Mouse (Mus musculus): Measurements from ENCODE around the gene Olfr92. TPM values are rescaled to one million over a fixed set of nuclear protein-coding genes. Genes with fewer than 3 reads are reported as not detected.
"Not testable (repeated sequence)": the region's sequence is repeated elsewhere in the genome, so short reads cannot be mapped to it uniquely, and the experiment has no call there.

The Olfr92 gene
- total RNA-seq (2014; rRNA removed; ENCODE audit: low replicate concordance) (not detected in 2 replicates), polyA plus RNA-seq (2015; fragmentation: Nextera tagmentation; extraction: Ambion mirVana) (not detected in 2 replicates)

- no peak for TF ChIP-seq EP300 (IDR thresholded peaks at IDR 0.05; ENCODE audit: low read depth)
- no peak for TF ChIP-seq CTCF (IDR thresholded peaks at IDR 0.05; ENCODE audit: low read depth)
- Histone ChIP-seq H3K4me3 (ENCODE audit: low read depth, low read length) (no peak within 1 kb of the TSS), H3K9ac (replicated peaks; ENCODE audit: low read depth, low read length) (no peak within 1 kb of the TSS), H3K36me3 (replicated peaks; ENCODE audit: control insufficient read depth, insufficient read depth, low read length) (no peaks in the 10 kb centered on the region), H3K4me2 (ENCODE audit: low read depth, low read length) (no peak within 1 kb of the TSS), H3K4me1 (ENCODE audit: control insufficient read depth, insufficient read depth) (no peaks in the 10 kb centered on the region), H3K27me3 (ENCODE audit: control insufficient read depth, insufficient read depth, low read length) (no peaks in the 10 kb centered on the region), H3K9me3 (replicated peaks; ENCODE audit: control insufficient read depth, low read length) (no peaks in the 10 kb centered on the region), H3K27ac (ENCODE audit: low read depth) (no peak within 1 kb of the TSS)
- DNase-seq (ENCODE audit: low spot score) (no peak), ATAC-seq (ENCODE audit: insufficient read depth, low read depth) (no peak)
- 60% methylated on average over 2 of the region's 2 CpGs for WGBS
Observed at GRCm38 (mm10) chr17:37119988-37120387, at the start of gene Olfr92. Olfr92 (minus strand) TSS chr17:37120088.

GRCm38 (mm10) chr17:37161394-37161793 is 41.5 kb upstream of the Olfr92 start, which contains the start of gene Olfr93:
Olfr93 (minus strand) TSS chr17:37161494.
- Histone ChIP-seq H3K4me3 (ENCODE audit: low read depth, low read length) (no peak within 1 kb of the TSS), H3K4me2 (ENCODE audit: low read depth, low read length) (no peak within 1 kb of the TSS), H3K36me3 (replicated peaks; ENCODE audit: control insufficient read depth, insufficient read depth, low read length) (no peaks in the 10 kb centered on the region), H3K4me1 (ENCODE audit: control insufficient read depth, insufficient read depth) (no peaks in the 10 kb centered on the region), H3K9me3 (replicated peaks; ENCODE audit: control insufficient read depth, low read length) (no peaks in the 10 kb centered on the region), H3K9ac (replicated peaks; ENCODE audit: low read depth, low read length) (no peak within 1 kb of the TSS), H3K27ac (ENCODE audit: low read depth) (no peak within 1 kb of the TSS), H3K27me3 (ENCODE audit: control insufficient read depth, insufficient read depth, low read length) (no peaks in the 10 kb centered on the region)
- no peak for ATAC-seq (ENCODE audit: insufficient read depth, low read depth)
- no peak for TF ChIP-seq CTCF (IDR thresholded peaks at IDR 0.05; ENCODE audit: low read depth)
- no peak for TF ChIP-seq EP300 (IDR thresholded peaks at IDR 0.05; ENCODE audit: low read depth)
- no peak for DNase-seq (ENCODE audit: low spot score)

GRCm38 (mm10) chr17:37131366-37131765 is 11.5 kb upstream of the Olfr92 start:
- 61% methylated on average over 4 of the region's 4 CpGs for WGBS

GRCm38 (mm10) chr17:37098178-37098577 is 21.7 kb downstream of the Olfr92 start, which contains the start of gene Olfr91:
Olfr91 (minus strand) TSS chr17:37098278.
- Histone ChIP-seq H3K27ac (ENCODE audit: low read depth) (no peak within 1 kb of the TSS), H3K4me2 (ENCODE audit: low read depth, low read length) (no peak within 1 kb of the TSS), H3K9ac (replicated peaks; ENCODE audit: low read depth, low read length) (no peak within 1 kb of the TSS), H3K27me3 (ENCODE audit: control insufficient read depth, insufficient read depth, low read length) (no peaks in the 10 kb centered on the region), H3K9me3 (replicated peaks; ENCODE audit: control insufficient read depth, low read length) (no peaks in the 10 kb centered on the region), H3K4me1 (ENCODE audit: control insufficient read depth, insufficient read depth) (no peaks in the 10 kb centered on the region), H3K36me3 (replicated peaks; ENCODE audit: control insufficient read depth, insufficient read depth, low read length) (no peaks in the 10 kb centered on the region), H3K4me3 (ENCODE audit: low read depth, low read length) (no peak within 1 kb of the TSS)
- TF ChIP-seq CTCF (IDR thresholded peaks at IDR 0.05; ENCODE audit: low read depth) = no peak
- no peak for TF ChIP-seq EP300 (IDR thresholded peaks at IDR 0.05; ENCODE audit: low read depth)
- ATAC-seq (ENCODE audit: insufficient read depth, low read depth) (no peak), DNase-seq (ENCODE audit: low spot score) (no peak)
- 68% methylated on average over 1 of the region's 1 CpGs for WGBS

More at GRCm38 (mm10) chr17:37131366-37131765, 11.5 kb upstream of the Olfr92 start:
- not testable (repeated sequence) for H3K27me3 ChIP-seq (ENCODE audit: control insufficient read depth, insufficient read depth, low read length); H3K4me3 ChIP-seq (ENCODE audit: low read depth, low read length); H3K36me3 ChIP-seq (replicated peaks; ENCODE audit: control insufficient read depth, insufficient read depth, low read length); H3K9ac ChIP-seq (replicated peaks; ENCODE audit: low read depth, low read length); H3K9me3 ChIP-seq (replicated peaks; ENCODE audit: control insufficient read depth, low read length); ATAC-seq (ENCODE audit: insufficient read depth, low read depth); H3K27ac ChIP-seq (ENCODE audit: low read depth); H3K4me1 ChIP-seq (ENCODE audit: control insufficient read depth, insufficient read depth); DNase-seq (ENCODE audit: low spot score); H3K4me2 ChIP-seq (ENCODE audit: low read depth, low read length)

GRCm38 (mm10) chr17:37093289-37093688 is 26.6 kb downstream of the Olfr92 start:
- ATAC-seq (ENCODE audit: insufficient read depth, low read depth) (no peak), DNase-seq (ENCODE audit: low spot score) (no peak)
- Histone ChIP-seq H3K4me1 (ENCODE audit: control insufficient read depth, insufficient read depth) (no peaks in the 10 kb centered on the region), H3K9ac (replicated peaks; ENCODE audit: low read depth, low read length) (no peak overlapping the region), H3K4me3 (ENCODE audit: low read depth, low read length) (no peak overlapping the region), H3K27ac (ENCODE audit: low read depth) (no peak overlapping the region), H3K4me2 (ENCODE audit: low read depth, low read length) (no peak overlapping the region), H3K27me3 (ENCODE audit: control insufficient read depth, insufficient read depth, low read length) (no peaks in the 10 kb centered on the region), H3K9me3 (replicated peaks; ENCODE audit: control insufficient read depth, low read length) (no peaks in the 10 kb centered on the region), H3K36me3 (replicated peaks; ENCODE audit: control insufficient read depth, insufficient read depth, low read length) (no peaks in the 10 kb centered on the region)
- no peak for TF ChIP-seq CTCF (IDR thresholded peaks at IDR 0.05; ENCODE audit: low read depth)
- TF ChIP-seq EP300 (IDR thresholded peaks at IDR 0.05; ENCODE audit: low read depth) = no peak
- WGBS = 67% methylated on average over 5 of the region's 5 CpGs

- no peaks in the 10 kb centered on the region for H3K27me3 ChIP-seq (ENCODE audit: control insufficient read depth, insufficient read depth, low read length)
- no peaks in the 10 kb centered on the region for H3K36me3 ChIP-seq (replicated peaks; ENCODE audit: control insufficient read depth, insufficient read depth, low read length)
- ATAC-seq (ENCODE audit: insufficient read depth, low read depth) (no peak), DNase-seq (ENCODE audit: low spot score) (no peak)
- no peaks in the 10 kb centered on the region for H3K9me3 ChIP-seq (replicated peaks; ENCODE audit: control insufficient read depth, low read length)
- no peaks in the 10 kb centered on the region for H3K4me1 ChIP-seq (ENCODE audit: control insufficient read depth, insufficient read depth)
- H3K4me2 ChIP-seq (ENCODE audit: low read depth, low read length) = no peak overlapping the region
- no peak overlapping the region for H3K9ac ChIP-seq (replicated peaks; ENCODE audit: low read depth, low read length)
- H3K27ac ChIP-seq (ENCODE audit: low read depth) = no peak overlapping the region
- TF ChIP-seq CTCF (IDR thresholded peaks at IDR 0.05; ENCODE audit: low read depth) = no peak
- no peak for TF ChIP-seq EP300 (IDR thresholded peaks at IDR 0.05; ENCODE audit: low read depth)
- 58% methylated on average over 1 of the region's 1 CpGs for WGBS
- H3K4me3 ChIP-seq (ENCODE audit: low read depth, low read length) = no peak overlapping the region
Observed at GRCm38 (mm10) chr17:37092198-37092597, 27.7 kb downstream of the Olfr92 start.

All from heart, postnatal 0 days (tissue).